Mouse (Mus musculus) left cerebral cortex, adult 2 months (tissue): ENCODE results near the gene Hes5. TPM values are rescaled to one million over a fixed set of nuclear protein-coding genes. Genes with fewer than 3 reads are reported as not detected.

Experiments used
- DNase-seq, 2 experiments: peaks; one replicate each; pipeline ENCODE4 v3.0.0; 2021 to 2022; ENCODE audit warnings: low spot score in 2 of 2, mixed read lengths in 1 of 2; ENCODE audit errors: extremely low spot score in 1 of 2
- H3K27ac ChIP-seq: fragments of 200-600 bp; 2 replicates; pipeline ENCODE4 v1.8.1; 2022
- H3K4me3 ChIP-seq: fragments of 200-600 bp; 2 replicates; pipeline ENCODE4 v1.8.1; 2022
- CTCF ChIP-seq: fragments of 200-600 bp; IDR thresholded peaks from 2 replicates; pipeline ENCODE4 v1.8.1; 2022; ENCODE audit warnings: antibody characterized with exemption, mild to moderate bottlenecking, moderate library complexity
- intact Hi-C: fragments of 180-260 bp; cut with DNase I; formaldehyde crosslinking; loops from one replicate; pipeline ENCODE4 v1.15.1; 2025
- total RNA-seq, 2 experiments: library from RNA; stranded (reverse); gene quantifications; 2 replicates each; pipeline ENCODE4 v1.2.3; 2021

The Hes5 gene
- total RNA-seq, 2 experiments from 2014 or later, result 22.3 to 25.3 TPM

DNA sequence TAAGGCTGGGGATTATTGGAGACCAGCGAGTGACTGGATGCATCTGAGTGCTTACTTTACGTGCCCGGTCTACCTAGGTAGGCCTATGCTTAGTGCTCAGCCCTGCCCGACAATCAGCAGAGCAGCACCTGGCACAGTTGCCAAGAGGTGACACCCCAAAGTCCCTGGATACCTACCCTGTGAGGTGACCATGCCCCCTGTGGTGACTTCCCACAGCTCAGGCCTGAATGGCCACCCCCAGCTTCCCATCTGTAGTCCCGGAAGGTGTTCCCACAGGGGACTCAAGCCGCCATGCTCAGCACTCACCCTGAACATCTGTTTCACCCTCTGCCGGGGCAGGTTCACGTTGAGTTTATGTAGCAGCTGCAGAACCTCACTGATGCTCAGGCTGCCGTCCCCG is 45.6 kb downstream of the Hes5 start:
- intact Hi-C loops, result no loop called here
- TF ChIP-seq CTCF, result no peak
- H3K27ac ChIP-seq, result no peak overlapping the region
- H3K4me3 ChIP-seq, result no peak overlapping the region
- DNase-seq, result no peak

DNA sequence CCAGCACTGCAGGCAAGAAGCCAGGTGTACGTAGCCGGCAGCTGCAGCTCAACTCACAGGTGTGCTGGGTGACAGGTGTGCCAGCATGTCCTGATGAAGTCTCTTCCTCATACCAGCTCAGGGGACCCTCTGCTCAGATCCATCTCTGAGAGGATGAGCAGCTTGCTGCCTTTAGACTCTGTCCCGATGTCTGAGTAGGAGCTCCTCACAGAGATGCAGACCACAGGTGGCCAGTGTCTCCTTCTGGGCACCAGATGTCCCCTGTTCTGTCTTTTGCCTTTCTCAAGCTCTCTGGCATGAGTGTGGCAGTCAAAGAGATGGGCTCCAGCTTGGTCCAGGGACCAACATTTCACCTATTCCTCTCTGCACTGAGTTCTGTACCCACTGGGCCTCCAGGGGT is 46.9 kb downstream of the Hes5 start:
- no peak overlapping the region for H3K4me3 ChIP-seq
- H3K27ac ChIP-seq, result no peak overlapping the region
- no peak for DNase-seq
- no peak for TF ChIP-seq CTCF
- intact Hi-C loops, result no loop called here

DNA sequence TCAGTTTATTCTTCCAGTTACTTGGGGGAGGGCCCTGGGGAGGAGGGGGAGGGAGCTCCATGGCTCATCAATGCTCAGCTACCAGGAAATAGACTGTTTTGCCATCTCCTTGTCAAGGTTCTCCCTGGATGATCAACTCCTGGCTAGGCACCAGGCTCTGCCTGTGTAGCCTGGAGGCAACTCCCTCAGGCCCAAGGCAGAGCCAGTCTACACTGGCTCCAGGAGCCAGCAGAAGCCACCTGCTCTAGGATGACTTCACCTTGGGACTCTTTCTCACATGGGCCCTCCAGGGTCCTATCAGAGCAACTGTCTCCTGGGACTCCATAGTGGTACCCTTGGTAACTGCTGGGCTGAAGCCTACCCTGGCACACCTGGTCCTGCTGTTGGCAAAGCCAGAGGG is 47.4 kb downstream of the Hes5 start:
- intact Hi-C loops, result no loop called here
- DNase-seq, result no peak
- no peak overlapping the region for H3K27ac ChIP-seq
- H3K4me3 ChIP-seq, result no peak overlapping the region
- no peak for TF ChIP-seq CTCF

DNA sequence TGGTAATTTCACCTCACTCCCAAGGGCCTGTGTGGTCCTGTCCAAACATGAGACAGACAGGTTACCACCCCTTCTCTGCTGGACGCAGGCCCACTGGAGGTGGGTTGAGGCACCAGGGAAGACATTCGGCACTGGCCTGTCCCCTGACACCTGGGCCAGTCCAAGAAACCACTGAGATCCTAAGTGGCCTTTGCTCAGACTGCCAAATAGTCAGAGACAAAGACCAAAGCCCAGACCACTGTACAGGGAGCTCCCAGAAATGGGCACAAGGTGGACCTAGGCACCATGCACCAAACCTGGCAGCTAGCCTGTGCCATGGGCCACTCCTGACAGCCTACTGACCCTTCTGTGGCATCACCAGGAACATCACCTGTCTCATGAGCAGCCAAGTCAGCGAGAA is 48.5 kb downstream of the Hes5 start:
- Histone ChIP-seq H3K27ac (no peak overlapping the region), H3K4me3 (no peak overlapping the region)
- intact Hi-C loops, result no loop called here
- no peak for DNase-seq
- TF ChIP-seq CTCF, result no peak

DNA sequence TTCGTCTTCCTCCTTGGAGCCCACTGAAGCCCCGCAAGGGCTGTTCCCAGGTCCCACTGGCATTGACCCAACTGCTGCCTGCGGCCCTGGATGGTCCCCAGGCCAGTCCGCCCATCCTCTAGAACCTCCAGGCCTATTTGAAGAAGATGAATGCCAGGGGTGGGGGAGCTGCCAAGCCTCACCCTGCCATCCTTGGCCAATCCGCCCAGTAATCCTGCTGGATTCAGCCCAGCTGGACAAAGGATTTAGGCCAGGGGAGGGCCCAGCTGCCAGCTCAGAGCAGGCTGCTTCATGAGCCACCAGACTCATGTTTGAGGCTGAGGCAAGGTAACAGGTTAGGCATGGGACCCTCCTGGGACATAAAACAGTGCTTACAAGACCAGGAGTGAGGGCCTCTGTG is 50.1 kb downstream of the Hes5 start:
- peak in 1 of 2 experiments; percentile 43 for DNase-seq
- TF ChIP-seq CTCF, result no peak
- intact Hi-C loops, result no loop called here
- Histone ChIP-seq H3K27ac (no peak overlapping the region), H3K4me3 (no peak overlapping the region)

DNA sequence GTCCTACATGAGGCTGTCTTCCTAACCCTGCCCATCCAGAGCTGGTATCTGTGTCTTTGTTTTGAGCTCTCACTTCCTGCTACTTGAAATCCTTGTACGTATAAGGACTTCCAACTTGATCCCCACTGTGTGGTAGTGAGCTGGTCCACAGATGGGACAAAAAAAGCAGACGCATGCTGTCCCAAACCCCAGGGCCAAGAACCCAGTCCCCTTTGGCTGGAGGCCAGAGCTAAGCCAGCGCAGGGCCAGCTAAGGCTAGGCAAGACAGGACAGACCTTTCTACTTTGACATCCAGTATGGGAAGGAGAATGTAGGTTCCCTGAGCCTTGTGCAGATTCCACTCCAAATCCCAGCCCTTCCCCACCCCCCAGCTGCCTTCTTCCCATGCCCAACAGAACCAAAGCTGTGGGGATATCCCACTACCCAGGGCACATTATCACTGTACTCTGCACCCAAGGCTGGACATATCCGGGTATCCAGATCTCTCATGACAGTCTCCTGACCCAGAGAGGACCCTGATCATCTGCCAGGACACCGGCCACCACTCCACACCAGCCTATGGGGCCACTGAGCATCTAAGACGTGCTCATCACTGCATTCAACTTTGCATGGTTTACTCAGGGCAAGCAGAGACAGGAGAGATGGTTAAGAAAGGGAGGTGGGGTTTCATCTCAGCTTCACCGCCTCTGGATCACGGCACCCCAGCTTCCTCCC is 50.7 kb downstream of the Hes5 start:
- no peak for DNase-seq
- no peak for TF ChIP-seq CTCF
- intact Hi-C loops, result loop anchor here (2.0 kb wide), 1 partner anchor 43 kb away; no protein-coding TSS in a partner anchor
- H3K4me3 ChIP-seq, result no peak overlapping the region
- H3K27ac ChIP-seq, result 0 out of 2 replicates have a peak overlapping the region, but pooled peaks have one; percentile 5

Other genes starting within 250 kb of the Hes5 start
- gene Ttc34, start 123.5 kb upstream of the Hes5 start, total RNA-seq, result 1 to 10 TPM; 2.1 to 3.5 TPM
- under 1 TPM; 0.41 to 0.84 TPM for gene Mmel1, start 91.3 kb upstream of the Hes5 start, total RNA-seq
- gene Fam213b, start 61.8 kb upstream of the Hes5 start, total RNA-seq, result 10 to 100 TPM; 59.8 to 66.7 TPM
- 1 to 10 TPM; 1.3 to 1.5 TPM for gene Tnfrsf14, start 32.4 kb upstream of the Hes5 start, total RNA-seq
- gene Pank4, start 3.2 kb downstream of the Hes5 start, total RNA-seq, result 10 to 100 TPM; 45.1 to 45.5 TPM
- gene Plch2, start 95.9 kb downstream of the Hes5 start, total RNA-seq, result 10 to 100 TPM; 83.4 to 90.2 TPM
- gene Pex10, start 106.1 kb downstream of the Hes5 start, total RNA-seq, result 10 to 100 TPM; 17.4 to 18.3 TPM
- 10 to 100 TPM; 62.4 to 67.5 TPM for gene Rer1, start 125.5 kb downstream of the Hes5 start, total RNA-seq
- gene Morn1, start 125.7 kb downstream of the Hes5 start, total RNA-seq, result 10 to 100 TPM; 10.6 to 11.2 TPM